Mouse (Mus musculus) midbrain, embryonic 14.5 days (tissue): ENCODE results near the gene Ttc23l. TPM values are rescaled to one million over a fixed set of nuclear protein-coding genes. Genes with fewer than 3 reads are reported as not detected.
A peak's percentile ranks its signal among the peaks of the same experiment; 100 is the strongest.

Source experiments
- ATAC-seq: fragments of 200-750 bp; cut with Nextera tagmentation; 2 replicates; pipeline ENCODE4 v1.8.0; 2017; ENCODE audit warnings: moderate number of reproducible peaks, moderate library complexity; ENCODE audit not compliant: low FRiP score, low TSS enrichment
- DNase-seq: peaks from one replicate; pipeline ENCODE4 v3.0.0-alpha.2; 2015
- H3K27ac ChIP-seq: fragments of 300-500 bp; sonication (generic); replicated peaks from 2 replicates; pipeline ENCODE4 v1.5.1; 2014; ENCODE audit warnings: mild to moderate bottlenecking, low read depth, low read length, moderate library complexity
- H3K27me3 ChIP-seq: fragments of 300-500 bp; sonication (generic); 2 replicates; pipeline ENCODE4 v1.6.1; 2014; ENCODE audit warnings: low read length, control low read depth, mixed read lengths; ENCODE audit not compliant: control insufficient read depth, insufficient read depth
- H3K36me3 ChIP-seq: fragments of 300-500 bp; sonication (generic); 2 replicates; pipeline ENCODE4 v1.6.1; 2014; ENCODE audit warnings: low read length, control low read depth; ENCODE audit not compliant: control insufficient read depth, insufficient read depth
- H3K4me1 ChIP-seq: fragments of 300-500 bp; sonication (generic); 2 replicates; pipeline ENCODE4 v1.6.1; 2014; ENCODE audit warnings: mild to moderate bottlenecking, antibody characterized with exemption, low read length, control low read depth; ENCODE audit not compliant: control insufficient read depth, insufficient read depth
- H3K4me2 ChIP-seq: fragments of 300-500 bp; sonication (generic); 2 replicates; pipeline ENCODE4 v1.6.1; 2014; ENCODE audit warnings: mild to moderate bottlenecking, low read length, moderate library complexity
- H3K4me3 ChIP-seq: fragments of 300-500 bp; sonication (generic); replicated peaks from 2 replicates; pipeline ENCODE4 v1.5.1; 2014; ENCODE audit warnings: low read depth, low read length
- H3K9ac ChIP-seq: fragments of 300-500 bp; sonication (generic); replicated peaks from 2 replicates; pipeline ENCODE4 v1.6.1; 2014; ENCODE audit warnings: mild to moderate bottlenecking, low read length, moderate library complexity
- H3K9me3 ChIP-seq: fragments of 300-500 bp; sonication (generic); 2 replicates; pipeline ENCODE4 v1.6.1; 2016; ENCODE audit warnings: low read length, control low read depth, mixed read lengths; ENCODE audit not compliant: control insufficient read depth
- WGBS: fragments of 180-500 bp; shearing (Covaris S2); extraction: QIAGEN DNeasy Blood & Tissue Kit; methylation state at CpG from one replicate; pipeline ENCODE4 v1.1.7; 2014; 5-methylcytosine and 5-hydroxymethylcytosine counted together
- polyA plus RNA-seq: library from polyadenylated mRNA; unstranded; fragments of >200 nt; fragmentation: Nextera tagmentation; extraction: Ambion mirVana; gene quantifications from 2 replicates; pipeline ENCODE4 v1.2.1, GENCODE M21; 2014

Gene Ttc23l
- polyA plus RNA-seq, result 0.11 TPM in 1 of 2 replicates, not detected in the other

DNA sequence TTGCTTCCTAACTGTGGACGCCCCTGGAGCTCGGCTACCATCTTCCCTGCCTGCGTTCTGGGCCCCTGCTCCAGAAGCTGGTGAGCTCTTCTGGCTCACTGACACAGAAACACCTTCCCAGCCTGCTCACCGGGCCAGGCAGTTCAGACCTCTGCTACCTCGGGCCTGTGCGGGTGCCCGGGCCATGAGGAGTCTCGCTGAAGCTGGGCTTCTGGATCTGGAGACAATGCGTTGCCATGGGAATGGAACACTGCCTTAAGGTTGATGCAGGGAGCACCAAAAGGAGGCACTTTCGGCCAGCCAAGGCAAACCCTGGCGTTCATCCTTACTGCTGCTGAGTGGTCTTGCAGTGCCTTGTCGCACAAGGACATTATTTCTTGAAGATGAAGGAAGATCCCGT, at the start of gene Ttc23l:
Gene Ttc23l (minus strand): TSS at position 204 of the 400 bp plus-strand sequence.
- H3K27me3 ChIP-seq, result no peaks in the 10 kb centered on the region
- H3K27ac ChIP-seq, result no peak within 1 kb of the TSS
- no peak within 1 kb of the TSS for H3K4me3 ChIP-seq
- no peaks in the 10 kb centered on the region for H3K9me3 ChIP-seq
- WGBS, result 86% methylated on average over 13 of the region's 13 CpGs
- no peaks in the 10 kb centered on the region for H3K4me1 ChIP-seq
- no peak within 1 kb of the TSS for H3K4me2 ChIP-seq
- H3K36me3 ChIP-seq, result no peaks in the 10 kb centered on the region
- DNase-seq (no peak), ATAC-seq (no peak)
- no peak within 1 kb of the TSS for H3K9ac ChIP-seq

DNA sequence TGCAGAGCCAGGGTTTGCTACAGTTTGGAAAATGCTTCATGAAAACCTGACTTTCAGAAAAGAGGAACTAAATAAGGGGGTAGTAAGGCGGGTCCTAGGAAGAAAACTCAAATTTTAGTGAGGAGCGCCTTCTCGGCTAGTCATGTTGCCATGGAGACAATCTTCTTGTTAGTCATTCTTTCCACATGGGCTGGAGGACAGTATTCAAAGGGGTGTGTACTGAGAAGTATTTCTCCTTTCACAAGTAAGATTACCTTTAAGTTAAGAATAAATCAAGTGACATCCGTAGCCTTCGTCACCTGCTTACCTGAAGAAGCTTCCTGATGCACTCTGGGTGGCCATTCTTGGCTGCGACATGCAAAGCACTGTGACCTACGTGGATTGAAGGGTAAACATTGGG, 40.9 kb upstream of the Ttc23l start:
- Histone ChIP-seq H3K9ac (no peak overlapping the region), H3K4me3 (no peak overlapping the region), H3K9me3 (no peaks in the 10 kb centered on the region), H3K4me2 (no peak overlapping the region), H3K27ac (no peak overlapping the region), H3K4me1 (no peaks in the 10 kb centered on the region), H3K36me3 (no peaks in the 10 kb centered on the region), H3K27me3 (no peaks in the 10 kb centered on the region)
- DNase-seq (peak; percentile 30), ATAC-seq (no peak)
- WGBS, result 75% methylated on average over 7 of the region's 7 CpGs

- DNase-seq, result no peak
- Histone ChIP-seq H3K27ac (no peak overlapping the region), H3K27me3 (no peaks in the 10 kb centered on the region), H3K4me2 (no peak overlapping the region), H3K36me3 (no peaks in the 10 kb centered on the region), H3K9me3 (no peaks in the 10 kb centered on the region), H3K9ac (no peak overlapping the region), H3K4me1 (no peaks in the 10 kb centered on the region), H3K4me3 (no peak overlapping the region)
- WGBS, result 70% methylated on average over 16 of the region's 16 CpGs
- ATAC-seq, result no peak
These were observed 40.1 kb upstream of the Ttc23l start for GRCm38 (mm10) chr15:10598259-10599225.

- no peak overlapping the region for H3K9ac ChIP-seq
- no peak overlapping the region for H3K4me3 ChIP-seq
- WGBS, result 95% methylated on average over 9 of the region's 9 CpGs
- no peaks in the 10 kb centered on the region for H3K9me3 ChIP-seq
- DNase-seq (no peak), ATAC-seq (no peak)
- no peaks in the 10 kb centered on the region for H3K27me3 ChIP-seq
- H3K4me1 ChIP-seq, result no peaks in the 10 kb centered on the region
- no peak overlapping the region for H3K27ac ChIP-seq
- no peak overlapping the region for H3K4me2 ChIP-seq
- H3K36me3 ChIP-seq, result no peaks in the 10 kb centered on the region
These were observed 38.4 kb upstream of the Ttc23l start for GRCm38 (mm10) chr15:10596871-10597270.

- WGBS, result 76% methylated on average over 6 of the region's 6 CpGs
- no peak for ATAC-seq
These were observed 36.9 kb upstream of the Ttc23l start for GRCm38 (mm10) chr15:10595408-10595807.

GRCm38 (mm10) chr15:10594910-10595309, 36.4 kb upstream of the Ttc23l start:
- Histone ChIP-seq H3K9me3 (no peaks in the 10 kb centered on the region), H3K4me1 (no peaks in the 10 kb centered on the region), H3K27ac (no peak overlapping the region), H3K9ac (no peak overlapping the region), H3K36me3 (no peaks in the 10 kb centered on the region), H3K27me3 (no peaks in the 10 kb centered on the region), H3K4me3 (no peak overlapping the region), H3K4me2 (no peak overlapping the region)
- DNase-seq (no peak), ATAC-seq (no peak)
- WGBS, result 90% methylated on average over 10 of the region's 10 CpGs

More at GRCm38 (mm10) chr15:10595408-10595807, 36.9 kb upstream of the Ttc23l start:
- Histone ChIP-seq H3K9me3 (no peaks in the 10 kb centered on the region), H3K36me3 (no peaks in the 10 kb centered on the region), H3K4me2 (no peak overlapping the region), H3K4me3 (no peak overlapping the region), H3K4me1 (no peaks in the 10 kb centered on the region), H3K27ac (no peak overlapping the region), H3K9ac (no peak overlapping the region), H3K27me3 (no peaks in the 10 kb centered on the region)
- no peak for DNase-seq

- 95% methylated on average over 6 of the region's 6 CpGs for WGBS
- H3K27ac ChIP-seq, result no peak overlapping the region
- no peaks in the 10 kb centered on the region for H3K27me3 ChIP-seq
- ATAC-seq (no peak), DNase-seq (no peak)
- no peaks in the 10 kb centered on the region for H3K4me1 ChIP-seq
- H3K36me3 ChIP-seq, result no peaks in the 10 kb centered on the region
- H3K9me3 ChIP-seq, result no peaks in the 10 kb centered on the region
- no peak overlapping the region for H3K9ac ChIP-seq
- no peak overlapping the region for H3K4me2 ChIP-seq
- no peak overlapping the region for H3K4me3 ChIP-seq
These were observed 34.6 kb upstream of the Ttc23l start for GRCm38 (mm10) chr15:10593094-10593493.

DNA sequence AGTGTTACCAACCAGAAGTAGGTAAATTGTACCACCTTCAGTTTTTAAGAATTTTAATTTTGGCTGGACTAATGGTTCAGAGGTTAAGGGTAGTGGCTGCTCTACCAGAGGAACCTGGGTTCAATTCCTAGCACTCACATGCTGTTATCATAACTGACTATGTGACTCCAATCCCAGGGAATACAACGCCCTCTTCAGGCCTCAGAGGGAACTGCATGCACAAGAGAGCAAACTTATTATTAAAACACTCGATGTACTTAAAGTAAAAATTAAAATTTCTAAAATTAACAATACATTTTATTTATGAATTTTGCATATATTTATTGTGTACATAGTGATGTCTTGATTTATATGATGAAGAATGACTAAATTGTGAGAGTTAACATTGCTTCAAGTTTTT, 28.1 kb upstream of the Ttc23l start:
- H3K4me2 ChIP-seq, result no peak overlapping the region

More for the DNA sequence above, 28.1 kb upstream of the Ttc23l start:
- ATAC-seq (no peak), DNase-seq (no peak)
- Histone ChIP-seq H3K9me3 (no peaks in the 10 kb centered on the region), H3K27me3 (no peaks in the 10 kb centered on the region), H3K4me1 (no peaks in the 10 kb centered on the region), H3K9ac (no peak overlapping the region), H3K4me3 (no peak overlapping the region), H3K36me3 (0 out of 2 replicates have a peak, but pooled peaks cover 3% of the 10 kb centered on the region), H3K27ac (no peak overlapping the region)
- 87% methylated on average over 2 of the region's 2 CpGs for WGBS
